Mouse (Mus musculus) erythroblast, embryonic 14.5 days (primary cell): ENCODE measurements around the gene Lyl1. TPM values are rescaled to one million over a fixed set of nuclear protein-coding genes. Genes with fewer than 3 reads are reported as not detected.

Source experiments
- H3K27me3 ChIP-seq: 2 replicates; pipeline ENCODE4 v1.6.1; 2012; ENCODE audit warnings: inconsistent platforms; ENCODE audit not compliant: control insufficient read depth
- H3K36me3 ChIP-seq: 2 replicates; pipeline ENCODE4 v1.6.1; 2012; ENCODE audit warnings: mild to moderate bottlenecking, inconsistent platforms; ENCODE audit not compliant: control insufficient read depth
- H3K4me1 ChIP-seq: 2 replicates; pipeline ENCODE4 v1.6.1; 2012; ENCODE audit warnings: inconsistent platforms; ENCODE audit not compliant: control insufficient read depth
- H3K4me3 ChIP-seq: replicated peaks from 2 replicates; pipeline ENCODE3; 2012; ENCODE audit warnings: moderate library complexity, mild to moderate bottlenecking, inconsistent platforms
- H3K9me3 ChIP-seq: 2 replicates; pipeline ENCODE4 v1.6.1; 2012; ENCODE audit warnings: low read length, inconsistent platforms, mixed read lengths; ENCODE audit not compliant: control insufficient read depth
- GATA1 ChIP-seq: IDR thresholded peaks from 2 replicates; pipeline ENCODE4 v1.6.1; 2012; ENCODE audit warnings: low read length, inconsistent platforms, mixed read lengths
- TAL1 ChIP-seq: IDR thresholded peaks from 3 replicates; pipeline ENCODE4 v1.6.1; 2012; ENCODE audit warnings: low read length, inconsistent platforms, mixed read lengths
- polyA plus RNA-seq: library from polyadenylated mRNA; stranded (reverse); fragments of >175 nt; gene quantifications from 2 replicates; pipeline ENCODE4 v1.2.3, GENCODE M21; 2012

The Lyl1 gene
- polyA plus RNA-seq, 1 experiment = 61.4 TPM

- H3K27me3 ChIP-seq = no peaks in the 10 kb centered on the region
- peak within 1 kb of the TSS; percentile 92 for H3K4me3 ChIP-seq
- TF ChIP-seq TAL1 (no peak), GATA1 (no peak)
- peaks cover 47% of the 10 kb centered on the region for H3K36me3 ChIP-seq
- H3K9me3 ChIP-seq = no peaks in the 10 kb centered on the region
- peaks cover 68% of the 10 kb centered on the region for H3K4me1 ChIP-seq
Measured at GRCm38 (mm10) chr8:84686191-84687002, 14.9 kb upstream of the Lyl1 start, which contains the start of gene Trmt1. Trmt1 (plus strand) TSS chr8:84686307.

GRCm38 (mm10) chr8:84687003-84687704 lies 14.1 kb upstream of the Lyl1 start:
- Histone ChIP-seq H3K4me3 (peak overlapping the region; percentile 92), H3K4me1 (peaks cover 64% of the 10 kb centered on the region), H3K36me3 (peaks cover 42% of the 10 kb centered on the region), H3K9me3 (no peaks in the 10 kb centered on the region), H3K27me3 (no peaks in the 10 kb centered on the region)
- TF ChIP-seq GATA1 (no peak), TAL1 (no peak)

GRCm38 (mm10) chr8:84687705-84688100 lies 13.6 kb upstream of the Lyl1 start, which contains the start of gene Nacc1:
Nacc1 (minus strand) TSS chr8:84687862.
- Histone ChIP-seq H3K36me3 (peaks cover 42% of the 10 kb centered on the region), H3K9me3 (no peaks in the 10 kb centered on the region), H3K4me3 (peak within 1 kb of the TSS; percentile 92), H3K27me3 (no peaks in the 10 kb centered on the region), H3K4me1 (peaks cover 63% of the 10 kb centered on the region)
- TF ChIP-seq GATA1 (no peak), TAL1 (no peak)

GRCm38 (mm10) chr8:84689091-84689915 lies 12.0 kb upstream of the Lyl1 start:
- no peaks in the 10 kb centered on the region for H3K9me3 ChIP-seq
- TF ChIP-seq TAL1 = no peak
- no peak for TF ChIP-seq GATA1
- peaks cover 58% of the 10 kb centered on the region for H3K4me1 ChIP-seq
- no peaks in the 10 kb centered on the region for H3K27me3 ChIP-seq
- peaks cover 41% of the 10 kb centered on the region for H3K36me3 ChIP-seq
- peak overlapping the region; percentile 92 for H3K4me3 ChIP-seq

GRCm38 (mm10) chr8:84693332-84693731 lies 7.9 kb upstream of the Lyl1 start:
- Histone ChIP-seq H3K36me3 (peaks cover 72% of the 10 kb centered on the region), H3K4me3 (no peak overlapping the region), H3K9me3 (no peaks in the 10 kb centered on the region), H3K4me1 (peaks cover 43% of the 10 kb centered on the region), H3K27me3 (no peaks in the 10 kb centered on the region)
- TF ChIP-seq GATA1 (no peak), TAL1 (no peak)

GRCm38 (mm10) chr8:84695140-84695539 lies 6.1 kb upstream of the Lyl1 start:
- H3K4me1 ChIP-seq = peaks cover 44% of the 10 kb centered on the region
- H3K4me3 ChIP-seq = no peak overlapping the region
- peaks cover 90% of the 10 kb centered on the region for H3K36me3 ChIP-seq

GRCm38 (mm10) chr8:84697166-84698130 lies 3.8 kb upstream of the Lyl1 start:
- Histone ChIP-seq H3K9me3 (no peaks in the 10 kb centered on the region), H3K4me1 (peaks cover 46% of the 10 kb centered on the region), H3K4me3 (no peak overlapping the region), H3K36me3 (peaks cover 84% of the 10 kb centered on the region), H3K27me3 (no peaks in the 10 kb centered on the region; the same call in 1 of the 2 replicates)
- TF ChIP-seq GATA1 (no peak), TAL1 (no peak)

More at GRCm38 (mm10) chr8:84695140-84695539, 6.1 kb upstream of the Lyl1 start:
- Histone ChIP-seq H3K27me3 (no peaks in the 10 kb centered on the region), H3K9me3 (no peaks in the 10 kb centered on the region)
- TF ChIP-seq GATA1 = no peak
- TF ChIP-seq TAL1 = no peak

- no peak overlapping the region for H3K4me3 ChIP-seq
- peaks cover 2% of the 10 kb centered on the region; the same call in 1 of the 2 replicates for H3K27me3 ChIP-seq
- no peak for TF ChIP-seq TAL1
- no peak for TF ChIP-seq GATA1
- H3K4me1 ChIP-seq = peaks cover 53% of the 10 kb centered on the region
- no peaks in the 10 kb centered on the region for H3K9me3 ChIP-seq
- peaks cover 85% of the 10 kb centered on the region for H3K36me3 ChIP-seq
Measured at GRCm38 (mm10) chr8:84698288-84698687, 3.0 kb upstream of the Lyl1 start.
